Mouse (Mus musculus): ENCODE measurements around the gene Lmnb2. TPM values are rescaled to one million over a fixed set of nuclear protein-coding genes. Genes with fewer than 3 reads are reported as not detected.
A peak's percentile ranks its signal among the peaks of the same experiment; 100 is the strongest.

The Lmnb2 gene
- 7.9 and 11.6 TPM in 2 replicates for polyA plus RNA-seq (2014; fragmentation: Nextera tagmentation; extraction: Ambion mirVana)

- Histone ChIP-seq H3K27me3 (ENCODE audit: control insufficient read depth, insufficient read depth, low read length) (no peaks in the 10 kb centered on the region), H3K4me1 (ENCODE audit: control insufficient read depth, insufficient read depth, low read length) (peaks cover 12% of the 10 kb centered on the region), H3K9me3 (replicated peaks; ENCODE audit: control insufficient read depth, low read length) (no peaks in the 10 kb centered on the region), H3K4me3 (ENCODE audit: low read depth, low read length) (peak within 1 kb of the TSS; percentile 62), H3K9ac (ENCODE audit: low read depth, low read length) (peak within 1 kb of the TSS; percentile 86), H3K4me2 (peak within 1 kb of the TSS; percentile 97), H3K36me3 (ENCODE audit: control insufficient read depth, insufficient read depth, low read length) (peaks cover 3% of the 10 kb centered on the region; the same call in 1 of the 2 replicates), H3K27ac (ENCODE audit: low read depth, low read length) (peak within 1 kb of the TSS; percentile 18)
- ATAC-seq (replicated peaks; ENCODE audit: insufficient number of reproducible peaks, low FRiP score, low TSS enrichment), result peak; percentile 12; the same call in 1 of the 2 replicates
- WGBS (ENCODE audit: insufficient replicate concordance), result under 1% methylated on average over 61 of the region's 61 CpGs
Measured at GRCm38 (mm10) chr10:80917779-80918434, at the start of gene Lmnb2. Lmnb2 (minus strand) TSS chr10:80918245.

- H3K9me3 ChIP-seq (replicated peaks; ENCODE audit: control insufficient read depth, low read length), result peaks cover 4% of the 10 kb centered on the region; the same call in 1 of the 2 replicates
- H3K4me1 ChIP-seq (ENCODE audit: control insufficient read depth, insufficient read depth, low read length), result peaks cover 28% of the 10 kb centered on the region
- no peak overlapping the region for H3K27ac ChIP-seq (ENCODE audit: low read depth, low read length)
- H3K4me2 ChIP-seq, result no peak overlapping the region
- no peak for ATAC-seq (replicated peaks; ENCODE audit: insufficient number of reproducible peaks, low FRiP score, low TSS enrichment)
- H3K9ac ChIP-seq (ENCODE audit: low read depth, low read length), result no peak overlapping the region
- H3K36me3 ChIP-seq (ENCODE audit: control insufficient read depth, insufficient read depth, low read length), result no peaks in the 10 kb centered on the region
- no peak overlapping the region for H3K4me3 ChIP-seq (ENCODE audit: low read depth, low read length)
- WGBS (ENCODE audit: insufficient replicate concordance), result 48% methylated on average over 3 of the region's 3 CpGs
- peaks cover 2% of the 10 kb centered on the region; the same call in 1 of the 2 replicates for H3K27me3 ChIP-seq (ENCODE audit: control insufficient read depth, insufficient read depth, low read length)
Measured at GRCm38 (mm10) chr10:80967101-80967656, 49.1 kb upstream of the Lmnb2 start.

- no peak overlapping the region for H3K4me2 ChIP-seq
- H3K27ac ChIP-seq (ENCODE audit: low read depth, low read length), result no peak overlapping the region
- H3K9ac ChIP-seq (ENCODE audit: low read depth, low read length), result no peak overlapping the region
- H3K9me3 ChIP-seq (replicated peaks; ENCODE audit: control insufficient read depth, low read length), result peaks cover 4% of the 10 kb centered on the region; the same call in 1 of the 2 replicates
- H3K36me3 ChIP-seq (ENCODE audit: control insufficient read depth, insufficient read depth, low read length), result no peaks in the 10 kb centered on the region
- ATAC-seq (replicated peaks; ENCODE audit: insufficient number of reproducible peaks, low FRiP score, low TSS enrichment), result no peak
- H3K4me1 ChIP-seq (ENCODE audit: control insufficient read depth, insufficient read depth, low read length), result peaks cover 34% of the 10 kb centered on the region
- 28% methylated on average over 12 of the region's 12 CpGs for WGBS (ENCODE audit: insufficient replicate concordance)
- no peak overlapping the region for H3K4me3 ChIP-seq (ENCODE audit: low read depth, low read length)
- peaks cover 2% of the 10 kb centered on the region; the same call in 1 of the 2 replicates for H3K27me3 ChIP-seq (ENCODE audit: control insufficient read depth, insufficient read depth, low read length)
Measured at GRCm38 (mm10) chr10:80966296-80966695, 48.3 kb upstream of the Lmnb2 start.

- H3K9me3 ChIP-seq (replicated peaks; ENCODE audit: control insufficient read depth, low read length), result no peaks in the 10 kb centered on the region
- ATAC-seq (replicated peaks; ENCODE audit: insufficient number of reproducible peaks, low FRiP score, low TSS enrichment), result 0 out of 2 replicates have a peak, but pooled peaks have one; percentile 24
- H3K36me3 ChIP-seq (ENCODE audit: control insufficient read depth, insufficient read depth, low read length), result no peaks in the 10 kb centered on the region
- H3K4me2 ChIP-seq, result peak overlapping the region; percentile 12
- peak overlapping the region; percentile 24; the same call in 1 of the 2 replicates for H3K9ac ChIP-seq (ENCODE audit: low read depth, low read length)
- 35% methylated on average over 12 of the region's 12 CpGs for WGBS (ENCODE audit: insufficient replicate concordance)
- no peak overlapping the region for H3K4me3 ChIP-seq (ENCODE audit: low read depth, low read length)
- peak overlapping the region; percentile 10; the same call in 1 of the 2 replicates for H3K27ac ChIP-seq (ENCODE audit: low read depth, low read length)
- H3K27me3 ChIP-seq (ENCODE audit: control insufficient read depth, insufficient read depth, low read length), result no peaks in the 10 kb centered on the region
- peaks cover 40% of the 10 kb centered on the region for H3K4me1 ChIP-seq (ENCODE audit: control insufficient read depth, insufficient read depth, low read length)
Measured at GRCm38 (mm10) chr10:80963031-80963975, 45.3 kb upstream of the Lmnb2 start.

GRCm38 (mm10) chr10:80962585-80962984 lies 44.5 kb upstream of the Lmnb2 start:
- no peaks in the 10 kb centered on the region for H3K27me3 ChIP-seq (ENCODE audit: control insufficient read depth, insufficient read depth, low read length)
- peaks cover 40% of the 10 kb centered on the region for H3K4me1 ChIP-seq (ENCODE audit: control insufficient read depth, insufficient read depth, low read length)
- no peak overlapping the region for H3K9ac ChIP-seq (ENCODE audit: low read depth, low read length)
- peak overlapping the region; percentile 81; the same call in 1 of the 2 replicates for H3K27ac ChIP-seq (ENCODE audit: low read depth, low read length)
- WGBS (ENCODE audit: insufficient replicate concordance), result 86% methylated on average over 5 of the region's 5 CpGs
- no peaks in the 10 kb centered on the region for H3K9me3 ChIP-seq (replicated peaks; ENCODE audit: control insufficient read depth, low read length)
- H3K4me3 ChIP-seq (ENCODE audit: low read depth, low read length), result no peak overlapping the region
- no peak overlapping the region for H3K4me2 ChIP-seq
- no peak for ATAC-seq (replicated peaks; ENCODE audit: insufficient number of reproducible peaks, low FRiP score, low TSS enrichment)
- H3K36me3 ChIP-seq (ENCODE audit: control insufficient read depth, insufficient read depth, low read length), result no peaks in the 10 kb centered on the region

- no peak overlapping the region for H3K4me3 ChIP-seq (ENCODE audit: low read depth, low read length)
- no peak overlapping the region for H3K4me2 ChIP-seq
- no peak for ATAC-seq (replicated peaks; ENCODE audit: insufficient number of reproducible peaks, low FRiP score, low TSS enrichment)
- H3K36me3 ChIP-seq (ENCODE audit: control insufficient read depth, insufficient read depth, low read length), result no peaks in the 10 kb centered on the region
- no peak overlapping the region for H3K9ac ChIP-seq (ENCODE audit: low read depth, low read length)
- H3K27me3 ChIP-seq (ENCODE audit: control insufficient read depth, insufficient read depth, low read length), result no peaks in the 10 kb centered on the region
- H3K27ac ChIP-seq (ENCODE audit: low read depth, low read length), result peak overlapping the region; percentile 81
- 41% methylated on average over 10 of the region's 10 CpGs for WGBS (ENCODE audit: insufficient replicate concordance)
- no peaks in the 10 kb centered on the region for H3K9me3 ChIP-seq (replicated peaks; ENCODE audit: control insufficient read depth, low read length)
- H3K4me1 ChIP-seq (ENCODE audit: control insufficient read depth, insufficient read depth, low read length), result peaks cover 40% of the 10 kb centered on the region
Measured at GRCm38 (mm10) chr10:80962051-80962472, 44.0 kb upstream of the Lmnb2 start.

- ATAC-seq (replicated peaks; ENCODE audit: insufficient number of reproducible peaks, low FRiP score, low TSS enrichment), result no peak; the same call in 1 of the 2 replicates
Measured at GRCm38 (mm10) chr10:80960551-80961508, 42.8 kb upstream of the Lmnb2 start.

More at GRCm38 (mm10) chr10:80960551-80961508, 42.8 kb upstream of the Lmnb2 start:
- H3K27me3 ChIP-seq (ENCODE audit: control insufficient read depth, insufficient read depth, low read length), result no peaks in the 10 kb centered on the region
- H3K36me3 ChIP-seq (ENCODE audit: control insufficient read depth, insufficient read depth, low read length), result no peaks in the 10 kb centered on the region
- no peaks in the 10 kb centered on the region for H3K9me3 ChIP-seq (replicated peaks; ENCODE audit: control insufficient read depth, low read length)
- H3K4me3 ChIP-seq (ENCODE audit: low read depth, low read length), result no peak overlapping the region
- H3K9ac ChIP-seq (ENCODE audit: low read depth, low read length), result no peak overlapping the region; the same call in 1 of the 2 replicates
- peak overlapping the region; percentile 21; the same call in 1 of the 2 replicates for H3K4me2 ChIP-seq
- 11% methylated on average over 16 of the region's 16 CpGs for WGBS (ENCODE audit: insufficient replicate concordance)
- H3K4me1 ChIP-seq (ENCODE audit: control insufficient read depth, insufficient read depth, low read length), result peaks cover 35% of the 10 kb centered on the region
- H3K27ac ChIP-seq (ENCODE audit: low read depth, low read length), result peak overlapping the region; percentile 81

Data from heart, embryonic 11.5 days (tissue).